Mouse (Mus musculus): ENCODE results near the gene Scn2a. TPM values are rescaled to one million over a fixed set of nuclear protein-coding genes. Genes with fewer than 3 reads are reported as not detected.

Scn2a gene
- total and polyA plus RNA-seq, 3 experiments, result 0.21 to 0.50 (median 0.23) TPM

DNA sequence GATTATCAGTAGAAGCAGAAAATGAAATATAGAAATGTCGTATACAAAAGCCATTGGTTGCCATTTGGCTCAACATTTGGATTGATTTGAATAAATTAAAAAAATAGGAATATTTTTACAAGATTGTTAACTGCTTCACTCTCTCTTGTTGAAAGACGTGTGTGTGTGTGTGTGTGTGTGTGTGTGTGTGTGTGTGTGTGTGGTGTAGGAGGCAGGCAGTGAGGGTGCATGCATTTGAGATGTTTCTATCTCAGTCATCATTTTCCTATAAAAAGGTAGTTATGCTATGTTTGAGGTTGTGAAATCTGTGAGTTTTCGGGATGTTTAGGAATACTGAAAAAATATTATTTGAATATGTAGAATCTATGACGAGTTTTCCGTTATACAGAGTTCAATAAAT, 1.3 kb downstream of the Scn2a start:
- intact Hi-C loops (cut with DNase I), result no loop called here
- no peak for TF ChIP-seq POLR2A (IDR thresholded peaks at IDR 0.05; ENCODE audit: insufficient read depth, low read depth, low read length)
- no peak for TF ChIP-seq CTCF (IDR thresholded peaks at IDR 0.05)
- no peak for TF ChIP-seq EP300 (IDR thresholded peaks at IDR 0.05; ENCODE audit: insufficient read depth, low read depth, low read length)

GRCm38 (mm10) chr2:65652636-65653035, 32.1 kb downstream of the Scn2a start:
- Histone ChIP-seq H3K9ac (ENCODE audit: low read depth, low read length) (no peak overlapping the region), H3K4me3 (no peak overlapping the region), H3K36me3 (ENCODE audit: control insufficient read depth, insufficient read depth, low read length) (no peaks in the 10 kb centered on the region), H3K27me3 (ENCODE audit: control insufficient read depth, insufficient read depth, low read length) (0 out of 2 replicates have a peak, but pooled peaks cover 2% of the 10 kb centered on the region), H3K79me2 (replicated peaks; ENCODE audit: control insufficient read depth, insufficient read depth, low read length) (no peaks in the 10 kb centered on the region), H3K4me1 (ENCODE audit: control insufficient read depth, insufficient read depth, low read length) (no peaks in the 10 kb centered on the region), H3K27ac (no peak overlapping the region)
- no peak for DNase-seq
- 71% methylated on average over 7 of the region's 7 CpGs for WGBS
- intact Hi-C loops (cut with DNase I), result no loop called here
- no peak for TF ChIP-seq EP300 (IDR thresholded peaks at IDR 0.05; ENCODE audit: insufficient read depth, low read depth, low read length)
- TF ChIP-seq CTCF (IDR thresholded peaks at IDR 0.05), result no peak
- TF ChIP-seq POLR2A (IDR thresholded peaks at IDR 0.05; ENCODE audit: insufficient read depth, low read depth, low read length), result no peak

More for the DNA sequence above, 1.3 kb downstream of the Scn2a start:
- WGBS, result 74% methylated on average over 5 of the region's 5 CpGs
- no peak for DNase-seq
- Histone ChIP-seq H3K4me3 (no peak overlapping the region), H3K4me1 (ENCODE audit: control insufficient read depth, insufficient read depth, low read length) (no peaks in the 10 kb centered on the region), H3K27ac (no peak overlapping the region), H3K79me2 (replicated peaks; ENCODE audit: control insufficient read depth, insufficient read depth, low read length) (no peaks in the 10 kb centered on the region), H3K27me3 (ENCODE audit: control insufficient read depth, insufficient read depth, low read length) (no peaks in the 10 kb centered on the region), H3K36me3 (ENCODE audit: control insufficient read depth, insufficient read depth, low read length) (no peaks in the 10 kb centered on the region), H3K9ac (ENCODE audit: low read depth, low read length) (no peak overlapping the region)

- DNase-seq, result no peak
- 62% methylated on average over 4 of the region's 4 CpGs for WGBS
- Histone ChIP-seq H3K79me2 (replicated peaks; ENCODE audit: control insufficient read depth, insufficient read depth, low read length) (no peaks in the 10 kb centered on the region), H3K4me1 (ENCODE audit: control insufficient read depth, insufficient read depth, low read length) (no peaks in the 10 kb centered on the region), H3K27ac (no peak overlapping the region), H3K27me3 (ENCODE audit: control insufficient read depth, insufficient read depth, low read length) (0 out of 2 replicates have a peak, but pooled peaks cover 2% of the 10 kb centered on the region), H3K9ac (ENCODE audit: low read depth, low read length) (no peak overlapping the region), H3K4me3 (no peak overlapping the region), H3K36me3 (ENCODE audit: control insufficient read depth, insufficient read depth, low read length) (no peaks in the 10 kb centered on the region)
- intact Hi-C loops (cut with DNase I), result no loop called here
- TF ChIP-seq POLR2A (IDR thresholded peaks at IDR 0.05; ENCODE audit: insufficient read depth, low read depth, low read length) (no peak), CTCF (IDR thresholded peaks at IDR 0.05) (no peak), EP300 (IDR thresholded peaks at IDR 0.05; ENCODE audit: insufficient read depth, low read depth, low read length) (no peak)
These were observed 36.5 kb downstream of the Scn2a start for GRCm38 (mm10) chr2:65657031-65657430.

- WGBS, result 61% methylated on average over 8 of the region's 8 CpGs
- no peak for TF ChIP-seq CTCF (IDR thresholded peaks at IDR 0.05)
- Histone ChIP-seq H3K36me3 (ENCODE audit: control insufficient read depth, insufficient read depth, low read length) (no peaks in the 10 kb centered on the region), H3K4me1 (ENCODE audit: control insufficient read depth, insufficient read depth, low read length) (no peaks in the 10 kb centered on the region), H3K79me2 (replicated peaks; ENCODE audit: control insufficient read depth, insufficient read depth, low read length) (no peaks in the 10 kb centered on the region), H3K4me3 (no peak overlapping the region), H3K27me3 (ENCODE audit: control insufficient read depth, insufficient read depth, low read length) (0 out of 2 replicates have a peak, but pooled peaks cover 2% of the 10 kb centered on the region), H3K27ac (no peak overlapping the region), H3K9ac (ENCODE audit: low read depth, low read length) (no peak overlapping the region)
- intact Hi-C loops (cut with DNase I), result no loop called here
- DNase-seq, result no peak
These were observed 37.9 kb downstream of the Scn2a start for GRCm38 (mm10) chr2:65658430-65658829.

- Histone ChIP-seq H3K4me3 (no peak overlapping the region), H3K27ac (no peak overlapping the region), H3K79me2 (replicated peaks; ENCODE audit: control insufficient read depth, insufficient read depth, low read length) (no peaks in the 10 kb centered on the region), H3K36me3 (ENCODE audit: control insufficient read depth, insufficient read depth, low read length) (no peaks in the 10 kb centered on the region), H3K27me3 (ENCODE audit: control insufficient read depth, insufficient read depth, low read length) (no peaks in the 10 kb centered on the region), H3K4me1 (ENCODE audit: control insufficient read depth, insufficient read depth, low read length) (no peaks in the 10 kb centered on the region), H3K9ac (ENCODE audit: low read depth, low read length) (no peak overlapping the region)
- no peak for DNase-seq
- intact Hi-C loops (cut with DNase I), result no loop called here
- no peak for TF ChIP-seq POLR2A (IDR thresholded peaks at IDR 0.05; ENCODE audit: insufficient read depth, low read depth, low read length)
These were observed 43.3 kb downstream of the Scn2a start for GRCm38 (mm10) chr2:65663892-65664291.

DNA sequence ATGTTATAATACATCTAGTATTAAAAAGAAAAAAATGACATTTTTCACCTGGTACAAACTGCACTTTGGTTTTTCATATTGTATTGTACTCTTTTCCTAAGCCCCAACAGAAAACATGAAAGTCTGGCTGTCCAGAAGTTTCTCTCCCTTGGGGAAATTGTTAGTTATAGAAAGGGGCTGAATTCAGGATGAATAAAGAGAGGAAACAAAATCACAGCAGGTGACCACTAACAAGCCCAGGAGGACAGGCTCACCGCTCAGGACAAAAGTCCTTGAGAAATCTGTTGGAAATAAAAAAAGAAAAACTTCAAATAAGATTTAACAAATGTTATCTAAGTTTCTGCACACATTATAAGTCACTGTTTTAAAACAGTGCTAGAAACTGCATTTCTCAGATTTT, 43.9 kb downstream of the Scn2a start:
- Histone ChIP-seq H3K27ac (no peak overlapping the region), H3K79me2 (replicated peaks; ENCODE audit: control insufficient read depth, insufficient read depth, low read length) (no peaks in the 10 kb centered on the region), H3K4me3 (no peak overlapping the region), H3K4me1 (ENCODE audit: control insufficient read depth, insufficient read depth, low read length) (no peaks in the 10 kb centered on the region), H3K27me3 (ENCODE audit: control insufficient read depth, insufficient read depth, low read length) (no peaks in the 10 kb centered on the region), H3K36me3 (ENCODE audit: control insufficient read depth, insufficient read depth, low read length) (no peaks in the 10 kb centered on the region), H3K9ac (ENCODE audit: low read depth, low read length) (no peak overlapping the region)
- TF ChIP-seq EP300 (IDR thresholded peaks at IDR 0.05; ENCODE audit: insufficient read depth, low read depth, low read length), result no peak
- no peak for TF ChIP-seq POLR2A (IDR thresholded peaks at IDR 0.05; ENCODE audit: insufficient read depth, low read depth, low read length)
- TF ChIP-seq CTCF (IDR thresholded peaks at IDR 0.05), result no peak
- 66% methylated on average over 1 of the region's 1 CpGs for WGBS
- no peak for DNase-seq
- intact Hi-C loops (cut with DNase I), result no loop called here

All from heart, adult 2 months (tissue).